Mouse (Mus musculus) lung, postnatal 25 days (tissue): Measurements from ENCODE around the gene Itpr1.
A peak's percentile ranks its signal among the peaks of the same experiment; 100 is the strongest.

Experiments
- DNase-seq: peaks from one replicate; pipeline ENCODE4 v3.0.0; 2022; ENCODE audit warnings: low spot score

Gene Itpr1

GRCm38 (mm10) chr6:108277622-108278396 is 64.9 kb downstream of the Itpr1 start:
- no peak for DNase-seq

- DNase-seq, result no peak
These were observed 66.1 kb downstream of the Itpr1 start for GRCm38 (mm10) chr6:108278826-108279630.

- no peak for DNase-seq
These were observed 69.2 kb downstream of the Itpr1 start for GRCm38 (mm10) chr6:108282131-108282530.

- no peak for DNase-seq
These were observed 69.7 kb downstream of the Itpr1 start for GRCm38 (mm10) chr6:108282621-108283020.

GRCm38 (mm10) chr6:108284688-108285087 is 71.8 kb downstream of the Itpr1 start:
- DNase-seq, result no peak

GRCm38 (mm10) chr6:108288979-108289378 is 76.1 kb downstream of the Itpr1 start:
- DNase-seq, result no peak

- DNase-seq, result no peak
These were observed 78.1 kb downstream of the Itpr1 start for GRCm38 (mm10) chr6:108290978-108291377.

GRCm38 (mm10) chr6:108291556-108291955 is 78.7 kb downstream of the Itpr1 start:
- DNase-seq, result no peak

- DNase-seq, result no peak
These were observed 89.0 kb downstream of the Itpr1 start for GRCm38 (mm10) chr6:108301856-108302255.

- no peak for DNase-seq
These were observed 91.0 kb downstream of the Itpr1 start for GRCm38 (mm10) chr6:108303619-108304567.

- DNase-seq, result no peak
These were observed 92.4 kb downstream of the Itpr1 start for GRCm38 (mm10) chr6:108305171-108305779.

- peak; percentile 48 for DNase-seq
These were observed 93.3 kb downstream of the Itpr1 start for GRCm38 (mm10) chr6:108306240-108306639.

GRCm38 (mm10) chr6:108306910-108307584 is 94.2 kb downstream of the Itpr1 start:
- peak; percentile 31 for DNase-seq

- no peak for DNase-seq
These were observed 94.9 kb downstream of the Itpr1 start for GRCm38 (mm10) chr6:108307770-108308169.

- no peak for DNase-seq
These were observed 96.7 kb downstream of the Itpr1 start for GRCm38 (mm10) chr6:108309391-108310182.

GRCm38 (mm10) chr6:108313056-108313455 is 100.2 kb downstream of the Itpr1 start:
- DNase-seq, result no peak

GRCm38 (mm10) chr6:108313997-108314396 is 101.1 kb downstream of the Itpr1 start:
- no peak for DNase-seq

- peak; percentile 28 for DNase-seq
These were observed 103.5 kb downstream of the Itpr1 start for GRCm38 (mm10) chr6:108316268-108316824.

GRCm38 (mm10) chr6:108316951-108317350 is 104.1 kb downstream of the Itpr1 start:
- no peak for DNase-seq

- DNase-seq, result no peak
These were observed 108.8 kb downstream of the Itpr1 start for GRCm38 (mm10) chr6:108321653-108322052.
